Mouse (Mus musculus): ENCODE data around the gene Ros1.

DNA sequence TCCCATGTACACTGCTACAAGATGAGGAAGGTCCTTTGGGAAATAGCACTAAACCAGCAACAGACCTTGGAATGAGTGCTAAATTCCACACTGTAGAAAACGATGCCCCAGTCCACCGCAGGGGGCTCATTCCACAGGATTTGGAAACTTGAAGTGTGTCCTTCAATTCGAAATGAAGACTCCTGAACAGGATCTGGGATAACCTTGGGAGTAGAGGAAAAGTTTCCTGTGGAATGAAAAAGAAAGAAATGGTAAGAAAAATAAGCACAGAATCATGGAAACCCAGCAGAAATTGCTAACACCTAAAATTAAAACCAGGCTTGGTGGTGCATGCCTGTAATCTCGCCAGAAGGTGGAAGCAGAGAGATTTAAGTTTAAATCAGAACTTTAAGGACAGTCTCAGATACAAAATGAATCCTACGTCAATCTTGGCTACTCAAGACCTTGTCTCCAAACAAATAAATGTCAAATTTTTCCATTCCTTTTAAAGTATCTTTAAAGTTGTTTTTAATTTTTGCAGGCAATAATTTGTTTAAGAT lies 66.1 kb downstream of the Ros1 start:
- no peak for TF ChIP-seq POLR2A (IDR thresholded peaks at IDR 0.05; ENCODE audit: borderline replicate concordance, control insufficient read depth, low read depth, low read length)
- TF ChIP-seq CTCF (IDR thresholded peaks at IDR 0.05; ENCODE audit: control insufficient read depth, insufficient read depth, low read length), result no peak

Data from bone marrow, adult 2 months (tissue).